8 mouse cellular contexts compared by ENCODE assay signal in the genomic region with DNA sequence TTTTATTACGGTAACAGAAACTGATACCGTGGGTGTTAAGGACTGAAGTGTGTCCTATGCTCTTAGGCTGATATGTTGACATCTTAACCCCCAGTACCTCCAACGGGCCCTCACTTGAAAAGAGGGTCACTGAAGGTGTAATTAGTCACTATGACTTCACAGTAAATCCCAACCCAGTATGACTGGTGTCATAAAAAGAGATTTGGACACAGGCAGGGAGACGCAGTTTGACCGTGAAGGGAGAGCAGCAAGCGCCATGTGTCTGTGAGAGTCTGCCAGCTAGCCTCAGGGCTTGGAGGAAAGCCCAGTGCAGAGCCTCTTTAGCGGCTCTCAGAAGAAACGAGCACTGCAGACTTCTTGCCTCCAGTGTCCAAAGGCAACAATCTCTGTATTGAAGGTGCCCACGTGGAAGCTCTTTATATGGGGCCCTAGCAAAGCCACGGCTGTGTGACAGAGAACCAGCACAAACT.
DNase-seq lines count a peak whose midpoint lies in the region; ATAC-seq lines count a peak whose summit lies in the region.

No protein-coding gene starts in this region.

- no peak overlapping the region for H3K27ac ChIP-seq in brown adipose tissue, adult 24 weeks (replicated peaks; ENCODE audit: low read depth, low read length)
- H3K27ac ChIP-seq in hindbrain, embryonic 11.5 days (ENCODE audit: low read depth, low read length) = no peak overlapping the region

- 74% methylated on average over 10 of the region's 10 CpGs for WGBS in hindbrain, embryonic 11.5 days

- 0 out of 2 replicates have a peak, but pooled peaks have one; percentile 30 for ATAC-seq in hindbrain, embryonic 11.5 days (ENCODE audit: low FRiP score)

- H3K36me3 ChIP-seq in hindbrain, embryonic 11.5 days (ENCODE audit: control insufficient read depth, insufficient read depth, low read length) = no peaks in the 10 kb centered on the region

- no peaks in the 10 kb centered on the region for H3K27me3 ChIP-seq in hindbrain, embryonic 11.5 days (ENCODE audit: control insufficient read depth, insufficient read depth, low read length)

- intact Hi-C loops in left cerebral cortex, postnatal 4 days (cut with DNase I) = no loop called here

- H3K4me2 ChIP-seq in hindbrain, embryonic 11.5 days (replicated peaks; ENCODE audit: low read depth, low read length) = no peak overlapping the region

- peak overlapping the region; percentile 17; the same call in 1 of the 2 replicates for H3K4me3 ChIP-seq in brown adipose tissue, adult 24 weeks (ENCODE audit: insufficient read depth, low read depth, low read length)
- H3K4me3 ChIP-seq in hindbrain, embryonic 11.5 days (ENCODE audit: low read depth, low read length) = no peak overlapping the region

- H3K9ac ChIP-seq in hindbrain, embryonic 11.5 days (ENCODE audit: low read depth, low read length) = no peak overlapping the region

- no peaks in the 10 kb centered on the region for H3K9me3 ChIP-seq in hindbrain, embryonic 11.5 days (ENCODE audit: control insufficient read depth, low read length)

- H3K4me1 ChIP-seq in brown adipose tissue, adult 24 weeks (ENCODE audit: control insufficient read depth, insufficient read depth, insufficient read length, low read length) = no peaks in the 10 kb centered on the region
- no peaks in the 10 kb centered on the region for H3K4me1 ChIP-seq in hindbrain, embryonic 11.5 days (replicated peaks; ENCODE audit: control insufficient read depth, insufficient read depth, low read length)

- DNase-seq in left cerebral cortex, adult 18-20 months (ENCODE audit: low spot score in 2 of 2) = peak; percentile 47 to 68
- DNase-seq in left cerebral cortex, adult 8-10 months (ENCODE audit: low spot score in 2 of 2) = no peak
- DNase-seq in frontal cortex, postnatal 10 days (ENCODE audit: low spot score in 2 of 2) = peak; percentile 33 to 52
- no peak for DNase-seq in hindbrain, embryonic 11.5 days (ENCODE audit: low spot score)
- DNase-seq in left cerebral cortex, postnatal 4 days = peak; percentile 93
- DNase-seq in retina, postnatal 7 days (ENCODE audit: low read depth, low spot score) = peak; percentile 9
- no peak for DNase-seq in thymus, postnatal 25 days

Comparison
In these comparisons a context has a peak if more than half of its experiments do, and no peak if none do; other contexts are left out.
1. DNase-seq: peak in left cerebral cortex, adult 18-20 months (2 of 2), frontal cortex, postnatal 10 days (2 of 2), left cerebral cortex, postnatal 4 days (single experiment) and retina, postnatal 7 days (single experiment); none in left cerebral cortex, adult 8-10 months (0 of 2), hindbrain, embryonic 11.5 days (single experiment) and thymus, postnatal 25 days (single experiment).